Mouse (Mus musculus): Measurements from ENCODE around the gene Trim47. TPM values are rescaled to one million over a fixed set of nuclear protein-coding genes. Genes with fewer than 3 reads are reported as not detected.

The Trim47 gene
- total RNA-seq, 2 experiments from 2014 or later = 27.0 to 37.6 TPM

DNA sequence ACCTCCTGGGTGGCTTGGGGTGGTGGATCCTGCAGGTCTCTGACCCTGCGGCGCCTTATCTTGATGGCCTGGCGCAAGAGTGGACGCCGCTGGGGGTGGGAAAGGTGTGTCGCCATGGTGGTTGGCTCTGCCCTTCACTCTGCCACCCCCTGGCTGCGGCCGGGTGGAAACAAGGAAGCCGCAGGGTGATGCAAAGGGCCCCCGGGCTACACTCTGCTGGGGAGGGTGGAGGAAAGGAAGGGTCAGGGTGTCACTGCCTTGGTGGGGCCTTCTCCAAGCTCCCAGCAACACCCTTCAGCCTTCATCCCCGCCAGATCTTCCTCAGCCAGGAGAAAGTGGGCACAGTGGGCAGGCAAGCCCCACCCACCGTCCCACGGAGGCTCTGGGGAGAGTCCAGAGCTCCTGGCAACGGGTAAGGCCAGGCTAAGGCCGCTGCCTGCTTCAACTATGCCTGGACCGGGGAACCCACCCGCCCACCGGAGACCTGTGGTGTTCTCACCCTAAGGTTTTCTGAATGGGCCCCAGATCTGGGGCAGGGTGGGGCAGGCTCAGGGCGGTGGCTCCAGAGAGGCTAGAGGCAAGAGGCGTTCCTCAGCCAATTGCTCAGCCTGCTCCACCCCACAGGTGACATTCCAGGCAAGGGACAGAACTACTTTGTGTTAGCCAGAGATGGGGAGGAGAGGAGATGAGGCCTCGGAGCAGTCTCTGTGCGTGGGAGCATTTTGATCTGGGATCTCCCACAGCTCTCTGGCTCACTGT is 49.4 kb downstream of the Trim47 start, which contains the start of gene Unc13d:
TSS of gene Unc13d (minus strand) at position 516 of the 759 bp plus-strand sequence.
- DNase-seq (ENCODE audit: low spot score) = no peak
- intact Hi-C loops (cut with DNase I) = loop anchor here (5.0 kb wide), 1 partner anchor 45 kb away; the partner anchor contains the start of gene Unk

DNA sequence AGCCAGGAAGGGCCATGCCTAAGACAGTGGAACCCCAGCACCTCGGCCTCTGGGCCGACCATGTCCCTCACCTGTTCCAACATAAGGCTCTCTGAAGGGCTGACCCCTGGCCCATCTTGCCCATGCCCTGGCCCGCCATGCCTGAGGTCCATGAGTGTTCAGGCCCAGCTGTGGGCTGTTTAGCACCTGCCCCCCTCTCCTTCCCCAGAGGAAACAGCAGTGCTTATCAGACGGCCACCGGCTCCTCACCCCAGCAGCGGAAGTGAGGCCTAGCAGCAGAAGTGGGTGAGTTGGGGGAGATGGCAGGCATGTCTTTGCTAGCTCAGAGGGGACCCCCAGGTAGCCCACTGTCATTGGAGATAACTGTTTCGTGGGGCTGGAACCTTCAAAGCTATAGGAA is 50.2 kb downstream of the Trim47 start:
- no peak for DNase-seq (ENCODE audit: low spot score)
- intact Hi-C loops (cut with DNase I) = loop anchor here (5.0 kb wide), 1 partner anchor 45 kb away; the partner anchor contains the start of gene Unk

DNA sequence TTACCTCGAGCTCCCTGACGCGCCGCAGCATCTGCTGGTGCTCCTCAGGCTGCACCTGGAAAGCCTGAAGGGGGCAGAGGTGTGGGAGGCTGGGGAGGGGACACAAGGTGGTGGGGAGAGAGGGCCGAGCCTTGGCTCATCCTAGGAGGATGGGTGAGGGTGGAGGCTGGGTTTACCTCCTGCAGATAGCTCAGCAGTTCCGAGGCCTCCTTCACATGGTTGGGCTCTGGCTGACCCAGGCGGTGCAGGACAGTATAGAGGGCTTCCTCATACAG is 50.8 kb downstream of the Trim47 start:
- intact Hi-C loops (cut with DNase I) = loop anchor here (5.0 kb wide), 1 partner anchor 44 kb away; the partner anchor contains the start of gene Unk
- no peak for DNase-seq (ENCODE audit: low spot score)

DNA sequence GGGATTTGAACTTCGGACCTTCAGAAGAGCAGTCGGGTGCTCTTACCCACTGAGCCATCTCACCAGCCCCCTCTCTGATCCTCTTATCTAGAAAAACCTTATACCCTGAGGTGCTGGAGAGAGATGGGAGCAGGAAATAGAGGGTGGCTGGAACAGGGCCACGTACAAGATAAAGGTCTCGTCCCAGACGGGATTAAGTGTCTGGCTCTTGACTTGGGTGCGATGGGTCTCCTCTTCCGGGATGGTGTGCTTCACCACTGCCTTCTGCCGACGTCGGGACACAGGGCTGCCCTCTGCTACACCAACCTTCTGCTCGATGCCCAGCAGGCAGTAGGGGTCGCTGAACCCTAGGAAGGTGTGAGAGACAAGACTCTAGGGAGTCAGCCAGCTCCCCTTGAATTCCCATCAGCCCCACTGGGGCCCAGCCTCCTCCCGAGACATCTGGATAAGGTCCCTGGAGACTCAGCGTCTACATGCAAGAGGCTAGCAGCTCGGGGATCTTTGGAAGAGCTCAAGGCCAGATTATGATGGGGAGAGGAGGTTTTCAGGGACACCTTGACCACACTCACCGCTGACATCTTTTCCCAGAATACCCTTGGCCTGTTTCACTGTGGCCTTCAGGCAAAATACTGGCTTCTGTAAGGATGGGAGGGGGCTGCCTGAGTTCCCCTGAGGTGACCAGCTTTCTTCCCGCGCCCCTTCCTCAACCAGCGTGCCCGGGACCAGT is 51.3 kb downstream of the Trim47 start:
- DNase-seq (ENCODE audit: low spot score) = no peak
- intact Hi-C loops (cut with DNase I) = loop anchor here (5.0 kb wide), 1 partner anchor 43 kb away; the partner anchor contains the start of gene Unk

DNA sequence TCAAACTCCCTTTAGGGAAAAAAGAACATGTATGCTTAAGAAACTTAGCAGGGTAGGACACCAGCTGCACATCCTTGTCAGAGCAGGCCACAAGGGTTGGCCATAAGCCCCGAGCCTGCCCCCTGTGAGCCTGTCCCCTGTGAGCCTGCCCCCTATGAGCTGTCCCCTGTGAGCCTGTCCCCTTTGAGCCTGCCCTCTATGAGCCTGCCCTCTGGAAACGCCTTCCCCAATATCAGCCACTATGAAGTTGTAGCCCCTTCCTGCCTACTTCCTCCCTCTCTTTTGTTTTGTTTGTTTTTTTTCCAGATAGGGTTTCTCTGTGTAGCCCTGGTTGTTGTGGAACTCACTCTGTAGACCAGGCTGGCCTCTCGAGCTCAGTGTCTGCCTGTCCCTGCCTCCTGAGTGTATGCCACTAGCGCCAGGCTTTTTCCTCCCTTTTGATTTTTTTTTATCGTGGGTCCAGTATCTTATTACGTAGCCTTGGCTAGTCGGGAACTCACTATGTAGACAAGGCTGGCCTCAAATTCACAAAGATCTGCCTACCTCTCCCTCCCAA is 52.5 kb downstream of the Trim47 start:
- intact Hi-C loops (cut with DNase I) = no loop called here
- no peak for DNase-seq (ENCODE audit: low spot score)

DNA sequence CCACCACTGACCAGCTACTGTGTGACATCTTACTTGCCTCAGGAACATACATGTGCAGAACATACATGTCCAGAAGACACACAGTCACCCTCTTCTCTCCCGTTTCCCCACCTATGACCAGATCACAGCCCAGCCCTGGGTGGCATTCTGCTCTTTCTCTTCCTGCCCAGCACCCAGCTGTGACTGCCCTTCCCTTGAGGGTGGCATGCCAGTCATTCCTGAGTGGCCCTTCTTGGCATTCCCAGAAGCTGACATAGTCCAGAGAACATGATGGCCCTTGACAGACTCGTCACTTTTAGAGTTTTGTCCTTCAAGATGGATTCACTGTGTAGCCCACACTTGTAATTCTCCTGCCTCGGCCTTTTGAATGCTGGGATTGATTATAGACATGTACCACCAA is 54.4 kb downstream of the Trim47 start:
- intact Hi-C loops (cut with DNase I) = no loop called here
- no peak for DNase-seq (ENCODE audit: low spot score)

DNA sequence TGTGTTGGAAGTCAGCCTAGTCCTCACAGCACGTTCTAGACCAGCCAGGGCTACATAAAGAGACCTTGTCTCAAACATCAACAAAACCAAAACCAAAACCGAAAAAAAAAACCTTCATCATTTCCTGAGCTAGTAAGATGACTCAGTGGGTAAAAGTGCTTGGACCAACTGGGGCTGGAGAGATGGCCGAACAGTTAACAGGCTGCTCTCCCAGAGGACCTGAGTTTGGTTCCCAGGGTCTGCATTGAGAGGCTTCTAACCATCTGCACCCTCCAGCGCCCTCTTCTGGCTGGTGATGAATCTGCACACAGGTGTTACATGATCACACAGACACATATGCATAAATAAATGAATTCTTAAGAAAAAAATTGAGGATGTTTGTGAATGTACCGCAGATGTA is 55.5 kb downstream of the Trim47 start:
- intact Hi-C loops (cut with DNase I) = no loop called here
- no peak for DNase-seq (ENCODE audit: low spot score)

DNA sequence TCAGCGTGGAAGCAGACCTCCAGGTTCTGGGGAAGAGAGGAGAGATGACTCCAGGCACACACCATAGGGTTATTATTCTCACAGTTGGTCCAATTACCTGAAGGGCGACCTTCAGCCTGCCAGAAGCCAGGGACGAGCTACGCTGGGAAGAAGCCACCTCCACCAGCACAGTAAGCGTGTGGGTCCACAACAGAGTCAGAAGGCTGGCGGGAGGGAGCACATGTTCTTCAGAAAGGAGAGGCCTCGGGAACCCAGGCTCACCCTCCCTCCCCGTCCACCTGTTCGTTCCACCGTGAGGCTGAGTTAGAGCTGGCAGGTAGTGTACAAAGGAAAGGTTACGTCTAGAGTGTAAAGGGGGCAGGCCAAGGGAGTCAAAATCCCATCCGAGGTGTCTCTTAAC is 61.7 kb downstream of the Trim47 start:
- DNase-seq (ENCODE audit: low spot score) = no peak
- intact Hi-C loops (cut with DNase I) = no loop called here

DNA sequence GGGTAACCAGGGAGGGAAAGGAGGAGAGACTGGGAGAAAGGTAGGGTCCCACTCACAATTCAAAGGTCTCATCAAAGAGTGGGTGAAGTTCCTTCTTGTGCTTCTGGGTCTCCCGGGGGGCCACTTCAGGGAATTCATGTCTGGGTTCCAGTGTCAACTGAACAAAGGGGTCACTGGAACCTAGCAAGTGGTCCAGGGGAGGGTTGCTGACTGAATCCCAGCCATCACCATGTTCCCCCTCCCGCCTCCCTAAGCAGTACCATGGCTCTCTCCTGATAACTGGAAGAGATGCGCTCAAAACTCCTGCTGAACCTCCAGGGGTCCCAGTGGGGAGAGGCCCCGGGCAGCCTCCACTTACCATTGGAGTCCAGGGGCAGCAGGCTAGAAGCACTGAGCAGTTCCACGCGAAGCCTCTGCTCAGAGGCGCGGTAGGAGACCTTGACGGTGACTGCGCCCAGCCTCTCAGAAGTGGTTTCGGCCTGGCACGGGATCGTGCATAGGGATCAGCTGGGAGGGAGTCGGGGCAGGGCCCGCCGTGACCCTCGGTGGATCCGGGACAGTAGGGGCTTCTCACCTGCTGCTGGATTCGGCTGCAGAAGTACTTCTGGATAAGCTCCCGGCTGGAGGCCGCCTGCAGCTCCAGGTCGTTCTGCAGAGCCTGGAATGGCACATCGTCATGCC is 62.7 kb downstream of the Trim47 start:
- DNase-seq (ENCODE audit: low spot score) = no peak
- intact Hi-C loops (cut with DNase I) = no loop called here

DNA sequence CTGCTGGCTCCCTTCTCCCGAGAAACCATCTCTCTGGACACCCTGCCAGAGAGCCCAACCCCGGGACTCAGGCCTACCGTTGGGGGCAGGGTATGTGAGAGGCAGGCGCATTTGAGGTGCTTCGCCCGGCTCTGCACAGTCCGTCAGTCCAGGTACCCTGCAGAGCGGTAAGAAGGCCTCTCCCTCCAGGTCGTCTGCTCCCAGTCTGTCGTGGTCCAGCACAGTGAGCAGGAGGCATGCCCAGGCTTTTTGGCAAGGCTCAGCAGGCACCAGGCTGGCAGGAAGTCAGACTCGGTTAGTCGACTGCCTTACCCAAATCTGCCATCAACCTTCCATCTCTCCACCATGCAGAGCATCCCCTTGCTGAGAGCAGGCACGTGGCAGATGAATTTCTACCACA is 63.4 kb downstream of the Trim47 start:
- intact Hi-C loops (cut with DNase I) = no loop called here
- DNase-seq (ENCODE audit: low spot score) = no peak

DNA sequence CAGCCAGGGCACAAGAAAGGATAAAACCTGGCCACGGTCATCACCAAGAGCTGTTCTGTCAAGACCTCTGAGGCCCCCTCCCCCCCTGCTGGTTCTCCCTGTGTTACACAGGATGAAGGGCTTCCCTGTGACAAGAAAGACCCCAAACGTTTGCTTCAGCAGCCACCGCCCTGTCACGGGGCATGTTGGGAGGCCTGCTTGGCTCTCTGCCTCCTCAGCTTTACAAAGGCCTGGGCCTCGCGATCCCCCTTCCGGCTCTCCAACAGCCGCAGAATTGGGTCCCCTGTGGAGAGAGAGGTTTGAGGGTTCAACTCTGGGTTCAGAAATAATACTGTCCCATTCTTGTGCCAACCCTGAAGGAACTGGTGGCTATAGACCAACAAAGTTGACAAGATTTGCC is 64.5 kb downstream of the Trim47 start:
- DNase-seq (ENCODE audit: low spot score) = no peak
- intact Hi-C loops (cut with DNase I) = no loop called here

DNA sequence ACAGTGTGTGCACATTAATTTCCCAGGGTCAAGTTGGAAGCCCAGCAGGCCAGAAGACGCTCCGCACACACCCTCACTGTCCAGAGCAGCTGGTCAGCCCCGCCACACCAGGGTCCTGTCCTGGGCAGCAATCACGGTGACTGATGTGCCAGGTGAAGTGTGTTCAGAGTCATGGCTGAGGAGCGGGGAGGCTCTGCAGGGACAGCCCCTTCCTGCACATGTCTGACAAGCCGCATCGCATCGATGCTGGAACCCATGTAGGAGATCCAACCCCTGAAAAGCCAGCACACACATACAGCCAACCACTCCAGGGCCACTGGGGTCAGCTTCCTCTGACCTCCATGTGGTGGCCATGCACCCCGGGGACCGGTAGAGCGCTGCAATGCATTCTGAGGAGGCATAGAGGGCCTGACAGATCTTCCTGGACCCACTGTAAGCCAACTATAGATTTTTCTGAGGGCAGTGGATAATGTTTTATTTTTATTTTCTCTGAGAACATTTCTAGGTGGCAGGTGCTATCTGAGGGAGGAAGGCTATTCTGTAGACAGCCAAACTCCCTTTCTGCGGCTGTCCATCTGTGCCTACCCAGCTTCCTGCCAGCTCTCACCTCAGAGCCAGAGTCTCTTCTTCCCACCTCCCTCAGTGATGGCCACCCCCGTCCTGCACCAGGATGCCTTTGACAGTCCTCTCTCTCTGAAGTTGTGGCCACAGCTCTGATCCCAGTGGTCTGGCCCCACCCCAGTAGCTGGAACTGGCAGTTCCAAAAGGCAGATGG is 65.2 kb downstream of the Trim47 start:
- DNase-seq (ENCODE audit: low spot score) = no peak

DNA sequence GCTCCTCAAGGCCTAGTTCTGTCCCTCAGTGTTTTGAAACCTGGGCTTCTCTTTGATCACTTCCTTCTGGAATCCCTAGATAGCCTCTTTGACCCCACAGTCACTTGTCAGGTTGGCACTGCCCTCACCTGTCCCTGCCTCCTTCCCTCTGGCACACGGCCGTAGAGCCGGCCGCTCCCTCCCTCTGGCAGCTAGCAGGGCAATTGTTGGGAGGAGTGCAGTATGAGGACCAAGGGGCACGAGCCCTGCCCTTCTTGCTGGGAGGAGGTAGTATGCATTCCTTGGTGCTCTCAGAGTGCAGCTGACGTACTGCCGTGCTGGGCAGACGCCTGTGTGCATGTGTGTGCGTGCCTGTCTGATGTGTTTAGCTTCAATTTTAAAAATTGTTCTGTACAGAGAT is 66.4 kb downstream of the Trim47 start:
- intact Hi-C loops (cut with DNase I) = no loop called here
- no peak for DNase-seq (ENCODE audit: low spot score)

More for the DNA sequence above, 65.2 kb downstream of the Trim47 start:
- intact Hi-C loops (cut with DNase I) = no loop called here

DNA sequence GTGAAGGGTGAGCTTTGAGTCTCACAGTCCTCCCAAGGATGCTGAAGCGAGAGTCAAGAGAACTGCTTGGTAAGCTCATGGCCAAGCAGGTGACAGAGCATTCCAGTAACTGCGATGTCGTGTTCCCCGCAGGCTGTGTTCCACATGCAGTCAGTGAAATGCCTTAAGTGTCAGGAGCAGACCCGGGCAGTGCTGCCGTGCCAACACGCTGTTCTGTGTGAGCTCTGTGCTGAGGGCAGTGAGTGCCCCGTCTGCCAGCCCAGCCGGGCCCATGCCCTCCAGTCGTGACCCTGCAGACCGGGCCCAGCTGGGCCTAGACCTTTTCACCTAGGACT is 67.4 kb downstream of the Trim47 start:
- no peak for DNase-seq (ENCODE audit: low spot score)
- intact Hi-C loops (cut with DNase I) = no loop called here

DNA sequence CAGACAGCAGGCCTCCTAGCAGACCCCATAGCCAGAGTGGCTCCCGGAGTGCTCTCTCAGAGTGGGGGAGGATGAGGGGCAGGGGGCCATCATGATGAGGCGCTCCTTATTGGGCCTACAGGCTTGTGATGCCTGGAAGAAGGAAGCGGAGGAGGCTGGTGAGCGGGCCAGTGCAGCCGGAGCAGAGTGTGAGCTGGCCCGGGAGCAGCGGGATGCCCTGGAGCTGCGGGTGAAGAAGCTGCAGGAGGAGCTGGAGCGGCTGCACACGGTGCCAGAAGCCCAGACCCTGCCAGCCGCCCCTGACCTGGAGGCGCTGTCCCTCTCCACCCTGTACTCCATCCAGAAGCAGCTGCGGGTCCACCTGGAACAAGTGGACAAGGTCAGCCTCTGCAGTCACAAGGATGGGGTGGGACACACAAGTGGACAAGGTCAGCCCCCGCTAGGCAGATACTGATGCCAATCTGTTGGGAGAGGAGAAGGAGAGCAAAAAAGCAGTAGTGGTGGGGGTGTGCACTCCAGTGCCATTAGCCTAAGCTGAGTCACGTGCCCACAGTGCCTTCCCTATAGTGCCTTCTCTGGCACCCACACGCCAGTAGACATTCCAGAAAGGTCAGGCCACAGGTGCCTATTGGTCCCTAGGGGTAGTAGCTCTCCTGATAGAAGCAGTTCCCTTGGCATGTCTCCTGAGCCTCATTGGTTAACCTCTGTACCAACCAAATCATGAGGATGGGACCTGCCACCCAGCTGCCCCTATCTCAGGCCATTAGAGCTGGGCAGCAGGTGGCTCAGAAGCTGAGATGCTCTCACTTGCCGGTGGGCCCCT is 67.9 kb downstream of the Trim47 start:
- no peak for DNase-seq (ENCODE audit: low spot score)
- intact Hi-C loops (cut with DNase I) = no loop called here

DNA sequence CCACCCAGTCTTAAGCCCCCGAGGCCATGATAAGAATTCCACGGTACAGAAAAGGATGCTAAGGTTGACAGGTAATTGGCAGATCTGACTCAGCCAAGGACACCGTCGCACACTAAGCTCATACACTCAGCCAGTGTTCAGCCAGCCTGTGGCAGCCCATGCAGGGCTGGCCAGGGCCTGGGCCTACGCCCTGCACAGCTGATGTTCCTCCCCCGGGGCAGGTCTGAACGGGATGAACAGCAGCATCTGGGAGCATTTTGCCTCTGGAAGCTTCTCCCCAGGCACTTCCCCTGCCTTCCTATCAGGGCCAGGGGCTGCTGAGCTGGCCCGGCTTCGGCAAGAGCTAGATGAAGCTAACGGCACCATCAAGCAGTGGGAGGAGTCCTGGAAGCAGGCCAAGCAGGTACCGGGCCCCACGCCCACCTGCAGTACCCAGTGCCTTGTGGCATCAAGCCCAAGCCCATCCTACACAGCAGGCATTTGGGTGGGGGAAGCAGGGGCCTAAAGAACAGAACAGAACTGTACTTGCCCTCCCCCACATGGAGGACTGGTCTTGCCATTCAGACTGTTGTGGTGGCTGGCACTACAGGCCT is 68.9 kb downstream of the Trim47 start:
- DNase-seq (ENCODE audit: low spot score) = no peak
- intact Hi-C loops (cut with DNase I) = no loop called here

DNA sequence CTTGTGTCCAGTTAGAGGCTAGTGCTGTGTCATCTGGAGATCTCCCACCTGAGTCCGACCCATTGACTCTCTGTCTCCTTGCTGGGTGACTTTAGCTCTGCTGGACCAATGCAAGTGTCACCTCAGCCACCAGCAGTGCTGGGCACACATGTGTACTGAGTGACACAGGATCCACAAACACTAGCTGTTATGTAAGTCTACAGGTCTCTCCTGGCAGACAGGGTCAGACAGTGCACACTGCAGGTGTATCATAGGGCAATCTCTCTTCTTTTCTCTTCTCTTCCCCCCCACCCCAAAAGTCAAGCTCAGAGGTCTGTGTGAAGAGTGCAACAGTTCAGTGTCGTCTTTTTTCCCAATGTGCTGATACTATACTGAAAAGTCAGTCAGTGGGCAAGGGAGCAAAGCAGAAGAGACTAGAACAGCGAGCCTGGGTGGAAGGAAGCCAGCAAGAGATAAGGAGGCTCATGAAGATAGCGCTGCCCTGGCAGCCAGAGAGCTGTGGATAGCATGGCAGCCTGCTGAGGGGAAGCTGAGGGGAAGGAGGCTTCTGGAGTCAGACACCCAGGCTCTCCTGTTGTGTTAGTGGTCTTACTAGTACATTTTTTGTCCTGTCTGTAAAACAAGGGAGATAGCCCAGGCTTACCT is 69.7 kb downstream of the Trim47 start:
- intact Hi-C loops (cut with DNase I) = no loop called here
- DNase-seq (ENCODE audit: low spot score) = no peak

DNA sequence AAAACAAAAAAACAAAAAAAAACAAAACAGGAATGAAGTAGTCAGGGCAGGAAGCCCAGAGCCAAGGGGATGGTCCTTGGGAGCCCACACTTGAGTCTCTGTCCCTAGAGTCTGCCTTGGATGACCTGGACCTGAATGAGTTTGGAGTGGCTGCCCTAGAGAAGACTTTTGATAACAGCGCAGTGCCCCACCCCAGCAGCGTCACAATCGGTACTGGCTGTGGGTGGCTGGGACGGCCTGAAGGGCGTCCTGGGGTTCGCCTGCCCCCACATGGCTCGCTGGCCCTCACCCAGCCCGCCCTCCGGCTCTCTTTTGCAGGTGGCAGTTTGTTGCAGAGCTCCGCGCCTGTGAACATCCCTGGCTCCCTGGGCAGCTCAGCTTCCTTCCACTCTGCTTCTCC is 71.1 kb downstream of the Trim47 start:
- intact Hi-C loops (cut with DNase I) = no loop called here
- no peak for DNase-seq (ENCODE audit: low spot score)

Measured in heart, postnatal 25 days (tissue).